ENCODE assay signal across 14 mouse cellular contexts in genomic region chr16:42677211-42677610, GRCm38 (mm10).
DNase-seq lines count a peak whose midpoint lies in the region; ATAC-seq lines count a peak whose summit lies in the region.
"Had no signal": no experiment of that assay in that cellular context is flagged by ENCODE, and none has a peak within 500 bp of the region (broad histone marks: within the 10 kb centered on the region; RNA-seq: fewer than 3 reads in every experiment).

No protein-coding gene starts in this region.

- H3K27ac ChIP-seq in liver, embryonic 12.5 days, result peak overlapping the region; percentile 36; the same call in 1 of the 2 replicates
- no peak overlapping the region for H3K27ac ChIP-seq in liver, embryonic 11.5 days (ENCODE audit: low read depth, low read length)
- H3K27ac ChIP-seq in brown adipose tissue, adult 24 weeks (replicated peaks; ENCODE audit: low read depth, low read length), result peak overlapping the region; percentile 74
- H3K27ac ChIP-seq: forebrain, embryonic 10.5 days; midbrain, embryonic 13.5 days had no signal

- no peak overlapping the region for H3K9ac ChIP-seq in liver, embryonic 12.5 days
- no peak overlapping the region for H3K9ac ChIP-seq in liver, embryonic 11.5 days (ENCODE audit: low read depth, low read length)
- H3K9ac ChIP-seq: midbrain, embryonic 13.5 days had no signal

- no peaks in the 10 kb centered on the region for H3K4me1 ChIP-seq in liver, embryonic 12.5 days
- no peaks in the 10 kb centered on the region for H3K4me1 ChIP-seq in liver, embryonic 11.5 days (replicated peaks; ENCODE audit: control insufficient read depth, insufficient read depth, low read length)
- peaks cover 3% of the 10 kb centered on the region; the same call in 1 of the 2 replicates for H3K4me1 ChIP-seq in brown adipose tissue, adult 24 weeks (ENCODE audit: control insufficient read depth, insufficient read depth, insufficient read length, low read length)
- H3K4me1 ChIP-seq: forebrain, embryonic 10.5 days; midbrain, embryonic 13.5 days had no signal

- H3K36me3 ChIP-seq in liver, embryonic 12.5 days, result no peaks in the 10 kb centered on the region
- no peaks in the 10 kb centered on the region for H3K36me3 ChIP-seq in liver, embryonic 11.5 days (ENCODE audit: control insufficient read depth, insufficient read depth, low read length)
- H3K36me3 ChIP-seq: forebrain, embryonic 10.5 days; G1E; midbrain, embryonic 13.5 days had no signal

- no peak overlapping the region for H3K4me2 ChIP-seq in liver, embryonic 12.5 days
- H3K4me2 ChIP-seq in liver, embryonic 11.5 days, result no peak overlapping the region
- H3K4me2 ChIP-seq: midbrain, embryonic 13.5 days had no signal

- 43% methylated on average over 5 of the region's 5 CpGs for WGBS in liver, embryonic 12.5 days (ENCODE audit: insufficient replicate concordance)
- WGBS in liver, embryonic 11.5 days, result 64% methylated on average over 5 of the region's 5 CpGs

- H3K27me3 ChIP-seq in liver, embryonic 12.5 days (replicated peaks), result no peaks in the 10 kb centered on the region
- H3K27me3 ChIP-seq in liver, embryonic 11.5 days (replicated peaks; ENCODE audit: control insufficient read depth, insufficient read depth, low read length), result no peaks in the 10 kb centered on the region
- H3K27me3 ChIP-seq: midbrain, embryonic 13.5 days had no signal

- DNase-seq in frontal cortex, postnatal 36 days (ENCODE audit: low spot score in 2 of 2), result no peak
- no peak for DNase-seq in liver, embryonic 11.5 days (ENCODE audit: low spot score)
- peak; percentile 4 for DNase-seq in mesoderm, embryonic 11.5 days (ENCODE audit: low read depth, low spot score)
- DNase-seq in right cerebral cortex, postnatal 4 days, result no peak
- DNase-seq in gastrocnemius, adult 18-20 months (ENCODE audit: low spot score), result no peak
- DNase-seq: cerebellum, adult 9-10 months; embryo, embryonic 11 days; kidney, adult 11 months had no signal

- no peaks in the 10 kb centered on the region for H3K9me3 ChIP-seq in liver, embryonic 12.5 days (replicated peaks)
- H3K9me3 ChIP-seq in liver, embryonic 11.5 days (ENCODE audit: control insufficient read depth, low read length), result no peaks in the 10 kb centered on the region
- H3K9me3 ChIP-seq: forebrain, embryonic 10.5 days; G1E; midbrain, embryonic 13.5 days had no signal

- 0 out of 2 replicates have a peak, but pooled peaks have one; percentile 16 for ATAC-seq in frontal cortex, adult (ENCODE audit: low TSS enrichment)
- ATAC-seq in liver, embryonic 12.5 days, result no peak
- ATAC-seq in liver, embryonic 11.5 days (replicated peaks; ENCODE audit: low FRiP score), result no peak
- ATAC-seq: midbrain, embryonic 13.5 days had no signal

- H3K4me3 ChIP-seq in liver, embryonic 12.5 days, result no peak overlapping the region
- H3K4me3 ChIP-seq in liver, embryonic 11.5 days (ENCODE audit: low read depth, low read length), result no peak overlapping the region
- H3K4me3 ChIP-seq in brown adipose tissue, adult 24 weeks (ENCODE audit: insufficient read depth, low read depth, low read length), result no peak overlapping the region
- H3K4me3 ChIP-seq: forebrain, embryonic 10.5 days; midbrain, embryonic 13.5 days had no signal
